Mouse (Mus musculus): Measurements from ENCODE around the gene Nudt21. TPM values are rescaled to one million over a fixed set of nuclear protein-coding genes. Genes with fewer than 3 reads are reported as not detected.

Nudt21 gene
- polyA plus RNA-seq (2014; fragmentation: Nextera tagmentation; extraction: Ambion mirVana), result 91.3 and 94.6 TPM in 2 replicates

GRCm38 (mm10) chr8:94036944-94037524, at the start of gene Nudt21, which contains the start of gene Ogfod1:
TSS of gene Nudt21 (minus strand) at chr8:94037031.
TSS of gene Ogfod1 (plus strand) at chr8:94037198.
- Histone ChIP-seq H3K4me1 (ENCODE audit: control insufficient read depth, insufficient read depth, low read length) (peaks cover 14% of the 10 kb centered on the region), H3K9me3 (replicated peaks; ENCODE audit: control insufficient read depth, low read length) (no peaks in the 10 kb centered on the region)
- under 1% methylated on average over 39 of the region's 41 CpGs for WGBS (ENCODE audit: insufficient replicate concordance)

GRCm38 (mm10) chr8:94076461-94077192, 39.8 kb upstream of the Nudt21 start:
- H3K27ac ChIP-seq (ENCODE audit: low read depth, low read length), result no peak overlapping the region
- 84% methylated on average over 12 of the region's 12 CpGs for WGBS (ENCODE audit: insufficient replicate concordance)
- no peaks in the 10 kb centered on the region for H3K36me3 ChIP-seq (ENCODE audit: control insufficient read depth, insufficient read depth, low read length)
- H3K4me2 ChIP-seq, result no peak overlapping the region
- ATAC-seq (replicated peaks; ENCODE audit: insufficient number of reproducible peaks, low FRiP score, low TSS enrichment), result no peak
- H3K4me3 ChIP-seq (ENCODE audit: low read depth, low read length), result no peak overlapping the region
- H3K9me3 ChIP-seq (replicated peaks; ENCODE audit: control insufficient read depth, low read length), result no peaks in the 10 kb centered on the region
- H3K27me3 ChIP-seq (ENCODE audit: control insufficient read depth, insufficient read depth, low read length), result no peaks in the 10 kb centered on the region
- no peaks in the 10 kb centered on the region for H3K4me1 ChIP-seq (ENCODE audit: control insufficient read depth, insufficient read depth, low read length)
- no peak overlapping the region for H3K9ac ChIP-seq (ENCODE audit: low read depth, low read length)

More at GRCm38 (mm10) chr8:94036944-94037524, at the start of gene Nudt21, which contains the start of gene Ogfod1:
- no peaks in the 10 kb centered on the region for H3K36me3 ChIP-seq (ENCODE audit: control insufficient read depth, insufficient read depth, low read length)
- H3K27ac ChIP-seq (ENCODE audit: low read depth, low read length), result peak within 1 kb of the TSS; percentile 82
- peak; percentile 99 for ATAC-seq (replicated peaks; ENCODE audit: insufficient number of reproducible peaks, low FRiP score, low TSS enrichment)
- peak within 1 kb of the TSS; percentile 70 for H3K4me3 ChIP-seq (ENCODE audit: low read depth, low read length)
- peak within 1 kb of the TSS; percentile 85 for H3K4me2 ChIP-seq
- peak within 1 kb of the TSS; percentile 78 for H3K9ac ChIP-seq (ENCODE audit: low read depth, low read length)
- H3K27me3 ChIP-seq (ENCODE audit: control insufficient read depth, insufficient read depth, low read length), result no peaks in the 10 kb centered on the region

DNA sequence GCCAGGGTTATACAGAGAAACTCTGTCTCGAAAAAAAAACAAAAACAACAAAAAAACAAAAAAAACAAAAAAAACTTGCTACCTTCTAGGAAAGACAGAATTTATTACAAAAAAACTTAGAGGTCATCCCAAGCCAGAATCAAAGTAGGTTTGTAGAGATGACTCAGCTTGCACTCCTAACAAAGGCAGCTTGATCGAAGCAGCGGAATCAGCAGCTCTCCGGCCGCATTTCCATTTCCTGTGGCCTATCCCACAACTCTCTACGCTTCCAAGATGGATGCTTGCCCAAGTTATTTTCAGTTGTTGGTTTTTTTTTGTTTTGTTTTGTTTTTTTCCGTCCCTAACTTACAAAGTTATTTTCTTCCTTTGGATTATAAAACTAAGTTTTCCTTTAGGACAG, 32.0 kb upstream of the Nudt21 start:
- Histone ChIP-seq H3K4me1 (ENCODE audit: control insufficient read depth, insufficient read depth, low read length) (no peaks in the 10 kb centered on the region), H3K4me2 (no peak overlapping the region), H3K27me3 (ENCODE audit: control insufficient read depth, insufficient read depth, low read length) (no peaks in the 10 kb centered on the region), H3K9ac (ENCODE audit: low read depth, low read length) (no peak overlapping the region), H3K36me3 (ENCODE audit: control insufficient read depth, insufficient read depth, low read length) (0 out of 2 replicates have a peak, but pooled peaks cover 3% of the 10 kb centered on the region), H3K9me3 (replicated peaks; ENCODE audit: control insufficient read depth, low read length) (no peaks in the 10 kb centered on the region), H3K27ac (ENCODE audit: low read depth, low read length) (no peak overlapping the region), H3K4me3 (ENCODE audit: low read depth, low read length) (no peak overlapping the region)
- WGBS (ENCODE audit: insufficient replicate concordance), result 90% methylated on average over 7 of the region's 7 CpGs
- ATAC-seq (replicated peaks; ENCODE audit: insufficient number of reproducible peaks, low FRiP score, low TSS enrichment), result no peak

GRCm38 (mm10) chr8:94066121-94066863, 29.5 kb upstream of the Nudt21 start:
- H3K27me3 ChIP-seq (ENCODE audit: control insufficient read depth, insufficient read depth, low read length), result no peaks in the 10 kb centered on the region
- H3K4me3 ChIP-seq (ENCODE audit: low read depth, low read length), result no peak overlapping the region
- H3K9me3 ChIP-seq (replicated peaks; ENCODE audit: control insufficient read depth, low read length), result no peaks in the 10 kb centered on the region
- H3K9ac ChIP-seq (ENCODE audit: low read depth, low read length), result no peak overlapping the region
- no peak overlapping the region for H3K27ac ChIP-seq (ENCODE audit: low read depth, low read length)
- no peaks in the 10 kb centered on the region for H3K4me1 ChIP-seq (ENCODE audit: control insufficient read depth, insufficient read depth, low read length)
- 83% methylated on average over 11 of the region's 11 CpGs for WGBS (ENCODE audit: insufficient replicate concordance)
- peaks cover 5% of the 10 kb centered on the region; the same call in 1 of the 2 replicates for H3K36me3 ChIP-seq (ENCODE audit: control insufficient read depth, insufficient read depth, low read length)
- ATAC-seq (replicated peaks; ENCODE audit: insufficient number of reproducible peaks, low FRiP score, low TSS enrichment), result no peak
- H3K4me2 ChIP-seq, result no peak overlapping the region

DNA sequence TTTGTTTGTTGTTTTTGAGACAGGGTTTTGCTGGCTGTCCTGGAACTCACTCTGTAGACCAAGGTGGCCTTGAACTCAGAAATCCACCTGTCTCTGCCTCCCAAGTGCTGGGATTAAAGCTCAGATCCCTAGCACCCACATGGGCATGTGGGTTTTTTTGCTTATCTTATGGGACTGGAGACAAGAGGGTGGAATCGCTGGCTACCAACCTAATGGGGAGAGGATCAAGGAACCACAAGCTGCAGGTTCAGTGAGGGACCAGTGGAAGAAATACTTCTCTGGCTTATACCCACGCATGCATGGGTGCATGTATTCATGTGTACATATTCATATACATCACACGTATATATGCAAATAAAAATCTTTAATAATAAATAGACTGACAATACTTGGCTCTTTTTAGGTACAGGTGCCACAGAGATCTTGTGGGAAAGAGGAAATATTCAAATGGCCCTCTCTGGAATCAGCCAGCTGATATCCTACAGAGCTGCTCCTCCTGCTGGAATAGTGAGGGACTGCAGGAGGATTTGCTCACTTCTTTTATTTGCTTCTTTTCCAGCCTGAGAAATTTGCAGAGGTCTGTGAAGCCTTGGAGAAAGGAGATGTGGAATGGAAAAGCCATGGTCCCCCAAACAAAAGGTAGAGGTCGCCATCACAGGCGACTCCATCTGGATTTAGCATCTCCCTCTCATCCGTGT, 20.5 kb upstream of the Nudt21 start:
- no peak overlapping the region for H3K4me2 ChIP-seq
- no peaks in the 10 kb centered on the region for H3K4me1 ChIP-seq (ENCODE audit: control insufficient read depth, insufficient read depth, low read length)
- no peak for ATAC-seq (replicated peaks; ENCODE audit: insufficient number of reproducible peaks, low FRiP score, low TSS enrichment)
- no peaks in the 10 kb centered on the region for H3K9me3 ChIP-seq (replicated peaks; ENCODE audit: control insufficient read depth, low read length)
- H3K9ac ChIP-seq (ENCODE audit: low read depth, low read length), result no peak overlapping the region
- peaks cover 5% of the 10 kb centered on the region; the same call in 1 of the 2 replicates for H3K36me3 ChIP-seq (ENCODE audit: control insufficient read depth, insufficient read depth, low read length)
- WGBS (ENCODE audit: insufficient replicate concordance), result 54% methylated on average over 6 of the region's 6 CpGs
- no peak overlapping the region for H3K4me3 ChIP-seq (ENCODE audit: low read depth, low read length)
- no peaks in the 10 kb centered on the region for H3K27me3 ChIP-seq (ENCODE audit: control insufficient read depth, insufficient read depth, low read length)
- no peak overlapping the region for H3K27ac ChIP-seq (ENCODE audit: low read depth, low read length)

DNA sequence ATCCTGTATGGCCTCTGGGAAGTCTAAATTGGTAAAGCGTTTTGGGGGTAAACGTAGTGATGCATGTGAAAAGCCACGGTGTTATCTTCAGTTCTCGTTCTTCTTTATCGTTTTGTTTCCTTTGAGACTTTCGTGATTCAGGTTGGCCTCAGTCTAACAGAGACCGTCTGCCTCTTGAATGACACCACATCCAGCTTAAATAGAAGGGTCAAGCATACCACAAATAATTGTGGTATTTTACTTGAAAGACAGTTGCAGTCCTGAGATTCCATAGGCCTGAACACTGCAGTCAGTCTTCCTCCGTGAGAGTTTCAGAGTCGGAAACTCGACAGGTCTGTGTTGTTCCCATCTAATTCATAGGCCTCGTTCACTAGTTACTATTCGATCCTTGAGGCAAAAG, 15.9 kb upstream of the Nudt21 start:
- no peaks in the 10 kb centered on the region for H3K36me3 ChIP-seq (ENCODE audit: control insufficient read depth, insufficient read depth, low read length)
- no peak overlapping the region for H3K27ac ChIP-seq (ENCODE audit: low read depth, low read length)
- H3K4me3 ChIP-seq (ENCODE audit: low read depth, low read length), result no peak overlapping the region
- no peak overlapping the region for H3K4me2 ChIP-seq
- no peaks in the 10 kb centered on the region for H3K4me1 ChIP-seq (ENCODE audit: control insufficient read depth, insufficient read depth, low read length)
- no peaks in the 10 kb centered on the region for H3K9me3 ChIP-seq (replicated peaks; ENCODE audit: control insufficient read depth, low read length)
- no peak for ATAC-seq (replicated peaks; ENCODE audit: insufficient number of reproducible peaks, low FRiP score, low TSS enrichment)
- H3K27me3 ChIP-seq (ENCODE audit: control insufficient read depth, insufficient read depth, low read length), result no peaks in the 10 kb centered on the region
- no peak overlapping the region for H3K9ac ChIP-seq (ENCODE audit: low read depth, low read length)
- 71% methylated on average over 12 of the region's 12 CpGs for WGBS (ENCODE audit: insufficient replicate concordance)

DNA sequence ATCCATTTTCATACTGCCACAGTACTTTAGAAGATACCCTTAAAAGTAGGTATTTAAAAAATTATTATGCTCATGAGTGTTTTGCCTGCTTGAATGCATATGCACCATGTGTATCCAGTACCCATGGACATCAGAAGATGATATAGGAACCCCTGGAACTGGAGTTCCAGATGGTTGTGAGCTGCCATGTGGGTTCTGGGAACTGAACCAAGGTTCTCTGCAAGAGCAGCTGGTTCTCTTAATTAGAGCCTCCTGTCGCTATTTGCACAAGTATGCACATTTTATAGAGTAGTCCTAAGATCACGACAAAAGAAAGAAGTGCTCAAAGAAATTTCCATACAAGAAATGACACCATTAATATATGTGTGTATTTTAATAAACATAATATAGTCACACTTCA, 11.0 kb upstream of the Nudt21 start:
- Histone ChIP-seq H3K4me1 (ENCODE audit: control insufficient read depth, insufficient read depth, low read length) (no peaks in the 10 kb centered on the region), H3K9ac (ENCODE audit: low read depth, low read length) (no peak overlapping the region), H3K9me3 (replicated peaks; ENCODE audit: control insufficient read depth, low read length) (no peaks in the 10 kb centered on the region), H3K4me2 (no peak overlapping the region), H3K27ac (ENCODE audit: low read depth, low read length) (no peak overlapping the region), H3K4me3 (ENCODE audit: low read depth, low read length) (no peak overlapping the region), H3K27me3 (ENCODE audit: control insufficient read depth, insufficient read depth, low read length) (no peaks in the 10 kb centered on the region), H3K36me3 (ENCODE audit: control insufficient read depth, insufficient read depth, low read length) (no peaks in the 10 kb centered on the region)
- WGBS (ENCODE audit: insufficient replicate concordance), result 87% methylated on average over 2 of the region's 2 CpGs
- ATAC-seq (replicated peaks; ENCODE audit: insufficient number of reproducible peaks, low FRiP score, low TSS enrichment), result no peak

DNA sequence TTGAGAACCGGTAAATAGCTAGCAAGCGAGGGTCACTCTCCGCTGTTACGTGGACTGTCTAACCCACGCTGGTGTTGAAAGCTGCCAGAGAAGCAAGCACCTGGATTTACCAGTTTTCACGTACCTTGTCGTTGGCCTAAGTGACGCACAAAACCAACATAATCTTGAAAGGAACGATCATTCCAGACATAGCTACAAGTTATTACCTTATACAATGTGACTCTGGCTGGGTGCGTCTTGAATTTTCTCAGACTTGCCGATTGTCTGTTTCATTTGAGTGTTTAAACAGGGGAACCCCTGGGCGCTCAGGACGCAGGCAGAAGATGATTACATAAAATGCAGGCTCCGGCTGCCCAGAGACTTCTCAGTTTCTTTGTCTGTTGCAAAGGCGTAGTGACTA, 975 bp upstream of the Nudt21 start:
- H3K4me3 ChIP-seq (ENCODE audit: low read depth, low read length), result peak overlapping the region; percentile 70
- H3K9ac ChIP-seq (ENCODE audit: low read depth, low read length), result peak overlapping the region; percentile 78
- no peaks in the 10 kb centered on the region for H3K9me3 ChIP-seq (replicated peaks; ENCODE audit: control insufficient read depth, low read length)
- peaks cover 10% of the 10 kb centered on the region for H3K4me1 ChIP-seq (ENCODE audit: control insufficient read depth, insufficient read depth, low read length)
- no peak for ATAC-seq (replicated peaks; ENCODE audit: insufficient number of reproducible peaks, low FRiP score, low TSS enrichment)
- H3K27ac ChIP-seq (ENCODE audit: low read depth, low read length), result no peak overlapping the region
- H3K36me3 ChIP-seq (ENCODE audit: control insufficient read depth, insufficient read depth, low read length), result no peaks in the 10 kb centered on the region
- 11% methylated on average over 15 of the region's 15 CpGs for WGBS (ENCODE audit: insufficient replicate concordance)
- peak overlapping the region; percentile 68 for H3K4me2 ChIP-seq
- no peaks in the 10 kb centered on the region for H3K27me3 ChIP-seq (ENCODE audit: control insufficient read depth, insufficient read depth, low read length)

Measured in heart, embryonic 11.5 days (tissue).